Mouse (Mus musculus) hematopoietic stem cell, adult 5-6 weeks (primary cell): ENCODE measurements around the gene Actr1b. TPM values are rescaled to one million over a fixed set of nuclear protein-coding genes. Genes with fewer than 3 reads are reported as not detected.
"Not testable (repeated sequence)": the region's sequence is repeated elsewhere in the genome, so short reads cannot be mapped to it uniquely, and the experiment has no call there.

Experiments used
- ATAC-seq, 2 experiments: fragments of 125-278 bp in 1 of 2; replicated peaks in 1 of 2; 2 replicates each; pipeline ENCODE4 v1.8.0; 2016 to 2017; ENCODE audit warnings: inconsistent platforms in 2 of 2, mild to moderate bottlenecking in 2 of 2, moderate number of reproducible peaks in 2 of 2, low read depth in 1 of 2, moderate TSS enrichment in 1 of 2; ENCODE audit not compliant: low FRiP score in 2 of 2, poor library complexity in 2 of 2, severe bottlenecking in 2 of 2, insufficient read depth in 1 of 2, low TSS enrichment in 1 of 2
- total RNA-seq: library from RNA; stranded (forward); fragments of 172-1452, 232-1000 nt; gene quantifications from 2 replicates; pipeline ENCODE4 v1.2.3, GENCODE M21; 2017

Actr1b gene
- total RNA-seq, 1 experiment from 2014 or later, result 45.0 TPM

- ATAC-seq, result not testable (repeated sequence)
Observed at GRCm38 (mm10) chr1:36668007-36668406, 46.2 kb downstream of the Actr1b start.

GRCm38 (mm10) chr1:36665934-36666333 is 48.3 kb downstream of the Actr1b start:
- ATAC-seq, result no peak

DNA sequence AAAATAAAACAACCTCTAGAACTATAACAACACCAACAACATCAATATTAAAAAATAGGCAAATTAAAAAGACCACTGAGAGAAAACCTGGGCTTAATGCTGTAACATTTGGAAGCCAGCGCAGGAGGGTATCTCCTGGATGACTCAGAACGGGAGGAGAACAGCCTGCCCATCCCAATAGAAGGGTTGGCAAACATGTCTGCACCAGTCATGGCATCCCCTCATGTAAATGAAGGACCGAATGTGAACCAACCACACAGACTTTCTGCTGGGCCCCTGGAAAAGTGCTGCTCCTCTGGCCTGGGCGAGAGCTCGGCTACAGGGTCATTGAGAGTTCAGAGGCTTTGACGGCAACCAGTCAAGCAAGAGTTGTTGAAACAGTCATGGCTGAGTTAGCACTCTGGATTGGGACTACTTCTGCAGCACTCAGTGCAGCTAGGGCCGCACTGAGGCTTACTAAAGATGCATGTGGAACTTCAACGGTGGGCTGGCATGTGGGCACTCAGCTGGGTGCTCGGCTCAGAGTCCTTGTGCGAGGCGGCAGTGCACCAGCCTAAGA is 49.0 kb downstream of the Actr1b start:
- ATAC-seq, result no peak

DNA sequence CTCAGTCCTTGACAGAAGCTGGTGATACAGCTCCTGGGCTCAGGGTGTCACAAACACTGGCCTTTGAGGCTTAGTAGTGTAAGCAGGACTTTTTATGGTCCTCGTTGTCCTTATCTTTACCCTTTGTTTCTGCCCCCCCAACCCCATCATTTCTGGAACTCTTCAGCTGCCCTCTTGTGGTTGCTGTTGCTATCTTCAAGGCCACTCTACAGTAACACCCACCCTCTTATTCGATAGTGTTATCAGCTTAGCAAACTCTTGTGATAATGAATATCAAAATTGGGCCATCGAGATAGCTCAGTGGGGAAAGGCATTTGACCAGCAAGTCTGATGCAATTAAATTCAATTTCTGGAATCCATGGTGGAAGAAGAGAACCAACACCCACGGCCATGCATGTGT is 49.8 kb downstream of the Actr1b start:
- peak in 1 of 2 experiments; percentile 42; a peak in 1 of 4 replicates for ATAC-seq

DNA sequence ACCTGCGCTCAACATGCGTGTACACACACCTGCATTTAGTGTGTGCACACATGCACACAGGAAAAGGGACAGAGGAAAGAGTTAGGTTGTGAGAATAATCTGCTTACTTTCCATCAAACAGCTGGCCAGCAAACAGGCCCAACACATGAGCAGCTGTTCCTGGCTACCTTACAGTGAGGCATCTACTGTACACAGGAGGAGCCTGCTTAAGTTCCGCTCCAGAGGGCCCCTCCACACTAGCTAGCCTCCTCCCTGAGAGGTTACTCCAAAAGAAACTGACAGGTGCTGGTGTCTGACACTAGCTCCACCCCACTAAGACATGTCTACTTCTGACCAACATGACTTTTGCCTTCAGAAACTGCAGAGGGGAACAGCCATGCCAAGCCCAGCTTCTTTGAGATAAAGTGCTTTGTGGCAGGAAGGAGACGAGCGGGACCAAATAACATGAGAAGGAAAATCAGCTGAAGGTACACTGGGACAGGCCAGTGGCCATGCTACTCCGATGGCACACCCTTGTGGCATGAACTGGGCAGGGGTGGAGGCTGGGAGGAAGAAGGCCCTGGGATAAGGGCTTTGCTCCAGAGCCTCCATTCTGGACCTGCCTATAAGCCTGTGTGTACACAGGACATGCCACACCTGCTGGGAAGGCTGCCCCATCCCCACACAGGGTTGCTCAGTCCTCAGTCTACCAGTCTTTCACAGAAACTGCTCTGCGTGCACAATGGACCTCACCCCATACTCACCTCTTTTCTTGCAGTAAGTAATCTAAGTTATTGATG is 55.4 kb downstream of the Actr1b start:
- ATAC-seq, result no peak

DNA sequence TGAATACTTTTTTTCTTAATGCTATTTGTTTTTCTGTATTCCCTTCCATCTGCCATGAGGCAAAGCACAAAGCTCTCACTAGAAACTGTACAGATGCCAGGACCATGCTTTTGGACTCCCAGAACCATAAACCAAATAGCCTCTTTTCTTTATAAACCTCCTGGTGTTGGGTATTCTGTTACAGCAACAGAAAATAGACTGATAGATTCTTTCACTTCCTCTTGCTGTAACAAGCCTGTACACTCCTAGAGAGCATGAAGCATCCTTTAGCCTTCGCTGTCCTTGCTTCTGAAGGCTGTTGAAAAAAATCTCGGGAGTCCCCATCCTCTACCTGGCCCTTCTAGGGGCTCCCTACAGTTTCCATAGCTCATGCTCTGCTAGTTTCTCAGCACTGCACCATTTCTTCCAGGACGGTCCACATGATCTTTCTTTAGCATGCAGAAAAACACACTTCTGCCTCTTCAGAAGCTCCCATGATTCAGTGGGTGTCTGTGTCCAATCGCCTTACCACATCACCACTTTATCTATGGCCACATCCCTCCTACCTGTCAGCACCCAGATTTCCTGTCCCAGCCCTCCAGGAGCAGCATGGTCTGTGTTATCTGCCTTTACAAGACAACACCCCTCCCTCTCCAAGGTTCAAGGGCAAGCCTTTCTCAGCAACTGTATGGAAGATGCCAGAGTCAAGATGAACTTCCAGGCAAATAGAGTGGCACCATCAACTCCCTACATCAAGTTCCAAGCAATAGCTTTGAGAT is 56.4 kb downstream of the Actr1b start:
- no peak for ATAC-seq

- no peak for ATAC-seq
Observed at GRCm38 (mm10) chr1:36656233-36656632, 58.0 kb downstream of the Actr1b start.

DNA sequence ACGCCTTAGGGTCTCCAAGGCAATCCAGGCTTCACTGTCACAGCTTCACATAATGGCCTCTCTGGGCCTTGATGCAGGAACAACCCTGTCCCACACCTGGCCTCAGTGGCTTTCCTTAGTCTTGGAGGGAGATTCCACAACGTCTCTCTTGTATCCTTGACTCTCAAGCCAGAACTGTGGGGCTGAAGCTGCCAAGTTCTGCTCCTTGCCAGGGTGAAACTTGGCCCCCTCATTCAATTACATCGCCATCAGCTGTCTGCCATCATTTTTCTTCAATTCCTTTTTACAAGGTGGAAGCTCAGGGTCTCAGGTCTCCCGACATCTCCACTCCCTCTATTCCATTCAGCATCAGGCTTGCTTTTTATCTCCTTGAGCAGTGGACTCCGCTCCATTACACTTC is 59.2 kb downstream of the Actr1b start:
- ATAC-seq, result no peak

Other genes starting within 250 kb of the Actr1b start
- 8.7 and 9.6 TPM in 2 replicates for gene Cnnm4, start 242.8 kb downstream of the Actr1b start, total RNA-seq
- gene Cnnm3, start 202.6 kb downstream of the Actr1b start, total RNA-seq, result 9.4 and 14.3 TPM in 2 replicates
- gene Ankrd23, start 177.5 kb downstream of the Actr1b start, total RNA-seq, result 8.9 and 12.8 TPM in 2 replicates
- 2.7 and 4.4 TPM in 2 replicates for gene Gm42417, start 175.0 kb downstream of the Actr1b start, total RNA-seq
- gene Ankrd39, start 167.0 kb downstream of the Actr1b start, total RNA-seq, result 4.7 and 9.0 TPM in 2 replicates
- gene Sema4c, start 156.1 kb downstream of the Actr1b start, total RNA-seq, result 1.9 and 3.7 TPM in 2 replicates
- not detected in 2 replicates for gene Fam178b, start 31.2 kb downstream of the Actr1b start, total RNA-seq
- 317 and 437 TPM in 2 replicates for gene Cox5b, start 23.0 kb downstream of the Actr1b start, total RNA-seq
- not detected in 2 replicates for gene 4933424G06Rik, start 4.3 kb downstream of the Actr1b start, total RNA-seq
- gene Zap70, start 47.4 kb upstream of the Actr1b start, total RNA-seq, result 0.40 and 0.94 TPM in 2 replicates
- 18.3 and 19.0 TPM in 2 replicates for gene Tmem131, start 229.2 kb upstream of the Actr1b start, total RNA-seq